Mouse (Mus musculus): ENCODE measurements around the gene Tfcp2.
"Not testable (repeated sequence)": the region's sequence is repeated elsewhere in the genome, so short reads cannot be mapped to it uniquely, and the experiment has no call there.

Gene Tfcp2

GRCm38 (mm10) chr15:100520306-100520705 is 31.5 kb downstream of the Tfcp2 start:
- POLR2A ChIA-PET: interaction anchor here in 2 of 4 experiments (1.1 to 2.3 kb wide), 5 partner anchors 13 to 115 kb away, joined by 3 to 7 read pairs (median 4); partner anchors contain the start of genes Csrnp2 (in 1 of the 2) and Tfcp2 (in 1 of the 2)
- CTCF ChIA-PET: interaction anchor here in 3 of 4 experiments (0.5 to 1.3 kb wide), 4 partner anchors 49 to 793 kb away, joined by 3 to 5 read pairs (median 4); no protein-coding TSS in a partner anchor

- CTCF ChIA-PET: interaction anchor here in 3 of 4 experiments (0.5 to 0.7 kb wide), 5 partner anchors 12 to 199 kb away, joined by 4 to 9 read pairs (median 4); no protein-coding TSS in a partner anchor
- POLR2A ChIA-PET: interaction anchor here in 2 of 4 experiments (0.9 to 1.2 kb wide), 3 partner anchors 11 to 66 kb away, joined by 3 to 11 read pairs (median 4); no protein-coding TSS in a partner anchor
Measured at GRCm38 (mm10) chr15:100515121-100515520, 36.7 kb downstream of the Tfcp2 start.

- CTCF ChIA-PET: no interaction called here
- POLR2A ChIA-PET: interaction anchor here in 1 of 4 experiments (3.6 kb wide), 1 partner anchor 19 kb away, joined by 16 read pairs; the partner anchor contains the start of gene Csrnp2
Measured at GRCm38 (mm10) chr15:100513387-100513786, 38.4 kb downstream of the Tfcp2 start.

- ChIA-PET CTCF (no interaction called here), POLR2A (interaction anchor here in 2 of 4 experiments (0.6 to 1.2 kb wide), 2 partner anchors 16 to 45 kb away, joined by 3 read pairs; no protein-coding TSS in a partner anchor)
Measured at GRCm38 (mm10) chr15:100510072-100510471, 41.7 kb downstream of the Tfcp2 start.

- CTCF ChIA-PET: interaction anchor here in 1 of 4 experiments (0.5 to 0.6 kb wide), 2 partner anchors 18 to 223 kb away, joined by 3 to 4 read pairs; no protein-coding TSS in a partner anchor
- POLR2A ChIA-PET: interaction anchor here in 2 of 4 experiments (0.5 to 1.2 kb wide), 6 partner anchors 10 to 107 kb away, joined by 3 to 4 read pairs (median 4); partner anchors contain the start of gene Dazap2 (in 1 of the 2)
Measured at GRCm38 (mm10) chr15:100508454-100509167, 43.2 kb downstream of the Tfcp2 start.

- POLR2A ChIA-PET: interaction anchor here in 1 of 4 experiments (10.4 kb wide), 1 partner anchor 15 kb away, joined by 122 read pairs; no protein-coding TSS in a partner anchor
- CTCF ChIA-PET: not testable (repeated sequence)
Measured at GRCm38 (mm10) chr15:100499506-100499905, 52.3 kb downstream of the Tfcp2 start.

GRCm38 (mm10) chr15:100495102-100495501 is 56.7 kb downstream of the Tfcp2 start, which contains the start of gene Csrnp2:
TSS of gene Csrnp2 (minus strand) at chr15:100495488.
- ChIA-PET POLR2A (interaction anchor here (0.7 to 18.2 kb wide), 52 partner anchors 8 to 616 kb away, joined by 3 to 291 read pairs (median 5); partner anchors contain the start of genes Dazap2 (in 2 of the 4), Tfcp2 (in 2 of the 4), Galnt6 (in 1 of the 4) and Letmd1 (in 1 of the 4)), CTCF (interaction anchor here in 2 of 4 experiments (0.7 to 1.5 kb wide), 4 partner anchors 56 to 581 kb away, joined by 3 to 9 read pairs (median 4); partner anchors contain the start of gene Tfcp2 (in 1 of the 2))

GRCm38 (mm10) chr15:100494647-100495046 is 57.2 kb downstream of the Tfcp2 start:
- ChIA-PET POLR2A (interaction anchor here (0.6 to 18.2 kb wide), 60 partner anchors 8 to 675 kb away, joined by 3 to 291 read pairs (median 4); partner anchors contain the start of genes Dazap2 (in 2 of the 4), Tfcp2 (in 2 of the 4), Galnt6 (in 1 of the 4) and Letmd1 (in 1 of the 4)), CTCF (interaction anchor here in 2 of 4 experiments (0.7 to 1.5 kb wide), 5 partner anchors 57 to 582 kb away, joined by 3 to 9 read pairs (median 3); partner anchors contain the start of gene Tfcp2 (in 1 of the 2))

- CTCF ChIA-PET: interaction anchor here in 1 of 4 experiments (0.5 kb wide), 1 partner anchor 34 kb away, joined by 4 read pairs; no protein-coding TSS in a partner anchor
- POLR2A ChIA-PET: interaction anchor here in 3 of 4 experiments (0.6 to 18.2 kb wide), 15 partner anchors 8 to 256 kb away, joined by 3 to 291 read pairs (median 5); partner anchors contain the start of genes Dazap2 (in 1 of the 3), Letmd1 (in 1 of the 3) and Tfcp2 (in 1 of the 3)
Measured at GRCm38 (mm10) chr15:100491966-100492365, 59.8 kb downstream of the Tfcp2 start.

GRCm38 (mm10) chr15:100489263-100489662 is 62.5 kb downstream of the Tfcp2 start:
- ChIA-PET POLR2A (interaction anchor here (0.9 to 18.2 kb wide), 17 partner anchors 5 to 177 kb away, joined by 3 to 291 read pairs (median 5); partner anchors contain the start of genes Csrnp2 (in 1 of the 4), Dazap2 (in 1 of the 4) and Letmd1 (in 1 of the 4)), CTCF (interaction anchor here (0.5 to 1.3 kb wide), 6 partner anchors 18 to 383 kb away, joined by 3 to 12 read pairs (median 4); no protein-coding TSS in a partner anchor)

GRCm38 (mm10) chr15:100488297-100488696 is 63.5 kb downstream of the Tfcp2 start:
- POLR2A ChIA-PET: interaction anchor here (0.5 to 18.2 kb wide), 13 partner anchors 6 to 700 kb away, joined by 3 to 291 read pairs (median 5); partner anchors contain the start of genes Csrnp2 (in 1 of the 4), Dazap2 (in 1 of the 4) and Letmd1 (in 1 of the 4)

GRCm38 (mm10) chr15:100487050-100487449 is 64.8 kb downstream of the Tfcp2 start:
- CTCF ChIA-PET: interaction anchor here in 2 of 4 experiments (0.8 to 1.3 kb wide), 4 partner anchors 16 to 567 kb away, joined by 3 to 6 read pairs (median 4); no protein-coding TSS in a partner anchor

More at GRCm38 (mm10) chr15:100488297-100488696, 63.5 kb downstream of the Tfcp2 start:
- CTCF ChIA-PET: interaction anchor here in 2 of 4 experiments (0.6 to 1.3 kb wide), 2 partner anchors 18 to 31 kb away, joined by 3 read pairs; no protein-coding TSS in a partner anchor

GRCm38 (mm10) chr15:100486450-100486849 is 65.4 kb downstream of the Tfcp2 start:
- CTCF ChIA-PET: interaction anchor here in 2 of 4 experiments (0.8 to 1.3 kb wide), 4 partner anchors 15 to 567 kb away, joined by 3 to 6 read pairs (median 4); no protein-coding TSS in a partner anchor
- POLR2A ChIA-PET: interaction anchor here in 3 of 4 experiments (0.6 to 18.2 kb wide), 17 partner anchors 8 to 197 kb away, joined by 3 to 291 read pairs (median 6); partner anchors contain the start of genes Csrnp2 (in 2 of the 3), Dazap2 (in 2 of the 3) and Letmd1 (in 2 of the 3)

More at GRCm38 (mm10) chr15:100487050-100487449, 64.8 kb downstream of the Tfcp2 start:
- POLR2A ChIA-PET: interaction anchor here in 3 of 4 experiments (0.9 to 18.2 kb wide), 16 partner anchors 8 to 196 kb away, joined by 3 to 291 read pairs (median 6); partner anchors contain the start of genes Csrnp2 (in 2 of the 3), Letmd1 (in 2 of the 3) and Dazap2 (in 1 of the 3)

GRCm38 (mm10) chr15:100485576-100485975 is 66.2 kb downstream of the Tfcp2 start:
- CTCF ChIA-PET: interaction anchor here in 3 of 4 experiments (0.9 to 1.3 kb wide), 3 partner anchors 14 to 28 kb away, joined by 3 to 5 read pairs (median 3); no protein-coding TSS in a partner anchor

GRCm38 (mm10) chr15:100478925-100479324 is 72.9 kb downstream of the Tfcp2 start:
- ChIA-PET POLR2A (interaction anchor here in 2 of 4 experiments (4.0 to 20.6 kb wide), 3 partner anchors 10 to 16 kb away, joined by 31 to 291 read pairs (median 122); partner anchors contain the start of gene Csrnp2 (in 2 of the 2)), CTCF (interaction anchor here in 1 of 4 experiments (0.6 kb wide), 1 partner anchor 204 kb away, joined by 4 read pairs; no protein-coding TSS in a partner anchor)

More at GRCm38 (mm10) chr15:100485576-100485975, 66.2 kb downstream of the Tfcp2 start:
- POLR2A ChIA-PET: interaction anchor here in 3 of 4 experiments (0.6 to 18.2 kb wide), 14 partner anchors 8 to 66 kb away, joined by 3 to 291 read pairs (median 8); partner anchors contain the start of genes Csrnp2 (in 2 of the 3) and Letmd1 (in 2 of the 3)

- CTCF ChIA-PET: interaction anchor here in 1 of 4 experiments (0.6 kb wide), 1 partner anchor 20 kb away, joined by 4 read pairs; no protein-coding TSS in a partner anchor
- POLR2A ChIA-PET: interaction anchor here in 3 of 4 experiments (1.1 to 20.6 kb wide), 7 partner anchors 8 to 54 kb away, joined by 3 to 291 read pairs (median 7); partner anchors contain the start of gene Csrnp2 (in 2 of the 3)
Measured at GRCm38 (mm10) chr15:100478351-100478750, 73.5 kb downstream of the Tfcp2 start.
